Mouse (Mus musculus) liver, embryonic 15.5 days (tissue): ENCODE measurements at regions not wholly inside any gene's neighbourhood (a gene's known extent, or its start where the extent isn't known, plus 50 kb on each side); places are given as distances from the start of the nearest gene placed in this dataset. TPM values are rescaled to one million over a fixed set of nuclear protein-coding genes. Genes with fewer than 3 reads are reported as not detected.

Source experiments
- ATAC-seq: fragments of 200-750 bp; cut with Nextera tagmentation; 2 replicates; pipeline ENCODE4 v1.8.0; 2017; ENCODE audit warnings: moderate number of reproducible peaks, mild to moderate bottlenecking, moderate library complexity; ENCODE audit not compliant: insufficient read depth
- H3K27ac ChIP-seq: fragments of 300-500 bp; sonication (generic); replicated peaks from 2 replicates; pipeline ENCODE4 v1.5.1; 2015; ENCODE audit warnings: mild to moderate bottlenecking, inconsistent platforms
- H3K27me3 ChIP-seq: fragments of 300-500 bp; sonication (generic); 2 replicates; pipeline ENCODE4 v1.6.1; 2015; ENCODE audit warnings: mild to moderate bottlenecking, inconsistent platforms
- H3K36me3 ChIP-seq: fragments of 300-500 bp; sonication (generic); replicated peaks from 2 replicates; pipeline ENCODE4 v1.6.1; 2015; ENCODE audit warnings: moderate library complexity, mild to moderate bottlenecking, inconsistent platforms
- H3K4me1 ChIP-seq: fragments of 300-500 bp; sonication (generic); replicated peaks from 2 replicates; pipeline ENCODE4 v1.6.1; 2015; ENCODE audit warnings: inconsistent platforms
- H3K4me2 ChIP-seq: fragments of 300-500 bp; sonication (generic); 2 replicates; pipeline ENCODE4 v1.6.1; 2015; ENCODE audit warnings: moderate library complexity, mild to moderate bottlenecking, inconsistent platforms
- H3K4me3 ChIP-seq: fragments of 300-500 bp; sonication (generic); replicated peaks from 2 replicates; pipeline ENCODE4 v1.5.1; 2015; ENCODE audit warnings: mild to moderate bottlenecking, inconsistent platforms
- H3K9ac ChIP-seq: fragments of 300-500 bp; sonication (generic); 2 replicates; pipeline ENCODE4 v1.6.1; 2015; ENCODE audit warnings: moderate library complexity, mild to moderate bottlenecking, inconsistent platforms
- H3K9me3 ChIP-seq: fragments of 300-500 bp; sonication (generic); replicated peaks from 2 replicates; pipeline ENCODE4 v1.6.1; 2016; ENCODE audit warnings: inconsistent platforms
- WGBS: fragments of 180-500 bp; shearing (Covaris S2); methylation state at CpG from one replicate; pipeline ENCODE4 v1.1.7; 2015; ENCODE audit warnings: mixed read lengths; ENCODE audit not compliant: insufficient replicate concordance; 5-methylcytosine and 5-hydroxymethylcytosine counted together
- microRNA-seq: library from miRNA; unstranded; fragments of <30 nt; microRNA quantifications from one replicate; pipeline ENCODE4, GENCODE M21; 2016

GRCm38 (mm10) chr3:34967911-34968310 is 317.7 kb downstream of the Sox2 start:
- H3K27me3 ChIP-seq = no peaks in the 10 kb centered on the region
- H3K9me3 ChIP-seq = no peaks in the 10 kb centered on the region
- H3K36me3 ChIP-seq = no peaks in the 10 kb centered on the region
- no peak overlapping the region for H3K4me3 ChIP-seq
- no peak overlapping the region for H3K27ac ChIP-seq
- H3K9ac ChIP-seq = no peak overlapping the region
- 57% methylated on average over 2 of the region's 2 CpGs for WGBS
- ATAC-seq = no peak
- H3K4me2 ChIP-seq = no peak overlapping the region
- no peaks in the 10 kb centered on the region for H3K4me1 ChIP-seq

DNA sequence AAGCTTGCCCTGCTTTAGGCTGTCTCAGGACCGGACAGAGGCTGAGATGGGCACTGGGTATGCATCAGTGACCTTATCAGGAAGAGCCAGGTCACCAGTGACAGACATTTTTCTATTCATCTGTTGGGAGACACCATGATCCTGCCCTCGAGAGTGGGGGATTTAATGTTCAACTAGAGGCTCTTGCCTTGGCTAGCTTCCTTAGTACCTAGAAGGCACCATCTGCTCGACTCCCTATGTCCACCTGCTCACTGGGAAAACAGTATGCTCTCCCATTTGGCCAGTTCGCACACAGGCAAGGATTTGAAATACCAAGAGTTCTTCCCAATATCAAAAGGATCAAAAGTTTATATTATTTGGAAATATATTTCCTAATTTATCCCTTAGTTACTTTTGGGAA is 321.3 kb downstream of the Sox2 start:
- H3K36me3 ChIP-seq = no peaks in the 10 kb centered on the region
- no peak overlapping the region for H3K27ac ChIP-seq
- H3K4me3 ChIP-seq = no peak overlapping the region
- no peak overlapping the region for H3K4me2 ChIP-seq
- no peak for ATAC-seq
- H3K4me1 ChIP-seq = no peaks in the 10 kb centered on the region
- H3K9me3 ChIP-seq = no peaks in the 10 kb centered on the region
- no peak overlapping the region for H3K9ac ChIP-seq
- WGBS = 54% methylated on average over 4 of the region's 4 CpGs
- no peaks in the 10 kb centered on the region for H3K27me3 ChIP-seq

DNA sequence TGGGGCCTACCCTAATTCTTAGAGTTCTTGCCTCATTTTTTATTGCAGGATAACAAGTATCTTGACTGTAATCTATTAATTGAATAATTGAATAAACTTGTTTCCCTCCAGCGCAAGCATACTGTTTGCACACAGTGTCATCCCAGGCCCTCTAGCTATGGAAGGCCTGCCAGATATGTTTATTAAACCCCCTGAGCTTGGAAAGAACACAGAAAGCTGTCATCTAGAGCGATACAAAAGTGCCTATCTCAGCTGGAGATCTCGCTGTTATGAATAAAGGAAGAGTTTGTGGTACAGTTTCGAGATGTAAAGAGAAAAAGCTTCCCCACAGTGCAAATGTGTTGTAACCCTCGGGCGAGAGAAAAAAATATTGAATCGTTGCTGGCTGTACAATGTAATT is 324.2 kb downstream of the Sox2 start:
- no peak overlapping the region for H3K4me2 ChIP-seq
- no peak overlapping the region for H3K4me3 ChIP-seq
- H3K36me3 ChIP-seq = no peaks in the 10 kb centered on the region
- no peaks in the 10 kb centered on the region for H3K9me3 ChIP-seq
- no peaks in the 10 kb centered on the region for H3K27me3 ChIP-seq
- no peak overlapping the region for H3K27ac ChIP-seq
- H3K4me1 ChIP-seq = no peaks in the 10 kb centered on the region
- 60% methylated on average over 7 of the region's 7 CpGs for WGBS
- no peak for ATAC-seq
- H3K9ac ChIP-seq = no peak overlapping the region

Small RNA genes lying in the stretch of these regions (microRNA-seq; reads per million reads assigned to microRNA genes)
- not detected for gene Mir6378
